Mouse (Mus musculus) lung, adult 2 months (tissue): ENCODE measurements around the gene Atp13a1.

ENCODE experiments used
- CTCF ChIP-seq: fragments of 200-500 bp; IDR thresholded peaks from 2 replicates; pipeline ENCODE4 v1.5.1; 2011; ENCODE audit warnings: mild to moderate bottlenecking, low read length, control low read depth; ENCODE audit not compliant: insufficient read depth
- POLR2A ChIP-seq: fragments of 200-500 bp; IDR thresholded peaks from 2 replicates; pipeline ENCODE4 v1.6.1; 2011; ENCODE audit warnings: low read depth, mild to moderate bottlenecking, control low read depth, low read length, borderline replicate concordance; ENCODE audit errors: extremely low read depth

- no peak for TF ChIP-seq CTCF
- TF ChIP-seq POLR2A: no peak
Observed at GRCm38 (mm10) chr8:69794901-69795300, 3.9 kb downstream of the Atp13a1 start.
